Mouse (Mus musculus): ENCODE measurements around the gene Naif1. TPM values are rescaled to one million over a fixed set of nuclear protein-coding genes. Genes with fewer than 3 reads are reported as not detected.
A peak's percentile ranks its signal among the peaks of the same experiment; 100 is the strongest.

Gene Naif1
- total and polyA plus RNA-seq, 3 experiments: 2.7 to 6.5 (median 3.5) TPM

GRCm38 (mm10) chr2:32448480-32448879 lies 1.8 kb upstream of the Naif1 start:
- dilution Hi-C loops (cut with MboI; ENCODE audit: extremely low pct_ligation_motif_present, extremely low pct_unique_long_range_greater_than_20kb, low sequenced_read_pairs): no loop called here

GRCm38 (mm10) chr2:32450881-32451844 lies 906 bp downstream of the Naif1 start, which contains the start of gene Slc25a25:
TSS of gene Slc25a25 (minus strand) at chr2:32451445.
- dilution Hi-C loops (cut with MboI; ENCODE audit: extremely low pct_ligation_motif_present, extremely low pct_unique_long_range_greater_than_20kb, low sequenced_read_pairs) (no loop called here), in situ Hi-C loops (cut with MboI; ENCODE audit: low pct_ligation_motif_present, low pct_unique_long_range_greater_than_20kb, low sequenced_read_pairs) (loop anchor here (5.0 kb wide), 2 partner anchors 34 to 36 kb away; no protein-coding TSS in a partner anchor)
- Histone ChIP-seq H3K27ac (ENCODE audit: insufficient read depth, low read depth) (peak within 1 kb of the TSS; percentile 59), H3K4me1 (ENCODE audit: control insufficient read depth in 1 of 2, insufficient read depth in 2 of 2) (peaks cover 22 to 53% of the 10 kb centered on the region in 2 experiments), H3K27me3 (replicated peaks) (no peaks in the 10 kb centered on the region), H3K79me2 (replicated peaks; ENCODE audit: control insufficient read depth, extremely low read depth, insufficient read depth, poor library complexity, severe bottlenecking) (peaks cover 22% of the 10 kb centered on the region), H3K4me2 (ENCODE audit: insufficient read depth, low read depth, poor library complexity, severe bottlenecking) (peak within 1 kb of the TSS; percentile 73), H3K9ac (ENCODE audit: insufficient read depth, low read depth) (peak within 1 kb of the TSS; percentile 62), H3K36me3 (replicated peaks in 1 of 2; ENCODE audit: control insufficient read depth in 1 of 2, insufficient read depth in 1 of 2, low read length in 1 of 2) (peaks cover 12 to 18% of the 10 kb centered on the region in 2 experiments), H3K9me3 (replicated peaks; ENCODE audit: low read length) (peaks cover 7% of the 10 kb centered on the region), H3K4me3 (replicated peaks in 1 of 3; ENCODE audit: low read depth in 2 of 3, low read length in 2 of 3, poor library complexity in 1 of 3) (peak within 1 kb of the TSS; percentile 77 to 99 (median 85))
- peak; percentile 97 for DNase-seq (ENCODE audit: extremely low read depth)
- TF ChIP-seq ZC3H11A (IDR thresholded peaks at IDR 0.05; ENCODE audit: low read depth, low read length): no peak
- TF ChIP-seq ELF1 (IDR thresholded peaks at IDR 0.05; ENCODE audit: low read depth, low read length): peak; percentile 91
- TF ChIP-seq USF1 (IDR thresholded peaks at IDR 0.05; ENCODE audit: low read depth, low read length): no peak
- TF ChIP-seq GABPA (IDR thresholded peaks at IDR 0.05; ENCODE audit: insufficient replicate concordance, low read depth, low read length): no peak
- TF ChIP-seq BHLHE40 (IDR thresholded peaks at IDR 0.05; ENCODE audit: low read depth, low read length): no peak
- peak; percentile 67; the same call in 1 of the 2 replicates for TF ChIP-seq POLR2A (IDR thresholded peaks at IDR 0.05; ENCODE audit: low read depth, low read length)
- TF ChIP-seq ZNF384 (IDR thresholded peaks at IDR 0.05; ENCODE audit: low read depth, low read length): no peak
- peak; percentile 75 for TF ChIP-seq SIN3A (IDR thresholded peaks at IDR 0.05; ENCODE audit: low read length)
- TF ChIP-seq EP300 (IDR thresholded peaks at IDR 0.05; ENCODE audit: low read length): no peak
- TF ChIP-seq HCFC1 (IDR thresholded peaks at IDR 0.05; ENCODE audit: low read depth, low read length): peak; percentile 60
- 0 out of 2 replicates have a peak, but pooled peaks have one; percentile 17 for TF ChIP-seq TCF12 (IDR thresholded peaks at IDR 0.05; ENCODE audit: low read depth, low read length)
- TF ChIP-seq PAX5 (IDR thresholded peaks at IDR 0.05; ENCODE audit: low read length): no peak
- no peak; the same call in 1 of the 2 replicates for TF ChIP-seq CHD2 (IDR thresholded peaks at IDR 0.05; ENCODE audit: low read length)
- TF ChIP-seq NRF1 (IDR thresholded peaks at IDR 0.05; ENCODE audit: low read depth, low read length): peak; percentile 47; the same call in 1 of the 2 replicates
- no peak for TF ChIP-seq SMC3 (IDR thresholded peaks at IDR 0.05; ENCODE audit: low read depth, low read length)
- no peak for TF ChIP-seq MAFK (IDR thresholded peaks at IDR 0.05; ENCODE audit: insufficient replicate concordance, low read length)
- no peak for TF ChIP-seq USF2 (conservative IDR thresholded peaks at IDR 0.05; ENCODE audit: low read depth, low read length)
- no peak for TF ChIP-seq JUN (IDR thresholded peaks at IDR 0.05; ENCODE audit: insufficient read depth, low read depth, low read length)
- TF ChIP-seq MAZ (IDR thresholded peaks at IDR 0.05; ENCODE audit: low read depth, low read length): peak; percentile 61; the same call in 1 of the 2 replicates
- TF ChIP-seq POLR2AphosphoS2 (IDR thresholded peaks at IDR 0.05; ENCODE audit: low read depth, low read length): 0 out of 2 replicates have a peak, but pooled peaks have one; percentile 71
- peak; percentile 8; the same call in 1 of the 2 replicates for TF ChIP-seq E2F4 (IDR thresholded peaks at IDR 0.05; ENCODE audit: insufficient replicate concordance, low read depth, low read length)
- no peak for TF ChIP-seq ETS1 (conservative IDR thresholded peaks at IDR 0.05; ENCODE audit: low read depth, low read length)

More at GRCm38 (mm10) chr2:32448480-32448879, 1.8 kb upstream of the Naif1 start:
- TF ChIP-seq CHD1 (IDR thresholded peaks at IDR 0.05; ENCODE audit: low read depth, low read length): no peak
- no peak for TF ChIP-seq JUND (conservative IDR thresholded peaks at IDR 0.05; ENCODE audit: low read depth, low read length)
- no peak for TF ChIP-seq EP300 (IDR thresholded peaks at IDR 0.05; ENCODE audit: low read length)
- no peak for TF ChIP-seq RAD21 (IDR thresholded peaks at IDR 0.05; ENCODE audit: low read depth, low read length)
- TF ChIP-seq HCFC1 (IDR thresholded peaks at IDR 0.05; ENCODE audit: low read depth, low read length): no peak
- no peak for TF ChIP-seq MXI1 (IDR thresholded peaks at IDR 0.05; ENCODE audit: low read depth, low read length)
- TF ChIP-seq ETS1 (conservative IDR thresholded peaks at IDR 0.05; ENCODE audit: low read depth, low read length): no peak
- TF ChIP-seq MAZ (IDR thresholded peaks at IDR 0.05; ENCODE audit: low read depth, low read length): no peak
- TF ChIP-seq ZNF384 (IDR thresholded peaks at IDR 0.05; ENCODE audit: low read depth, low read length): no peak
- no peak for TF ChIP-seq NELFE (IDR thresholded peaks at IDR 0.05; ENCODE audit: low read depth, low read length)
- no peak for TF ChIP-seq CTCF (conservative IDR thresholded peaks at IDR 0.05 in 1 of 2, IDR thresholded peaks at IDR 0.05 in 1 of 2; ENCODE audit: low read depth in 2 of 2, low read length in 2 of 2)
- TF ChIP-seq PAX5 (IDR thresholded peaks at IDR 0.05; ENCODE audit: low read length): no peak
- TF ChIP-seq USF1 (IDR thresholded peaks at IDR 0.05; ENCODE audit: low read depth, low read length): no peak
- no peak for TF ChIP-seq MAX (IDR thresholded peaks at IDR 0.05; ENCODE audit: low read length)
- TF ChIP-seq POLR2AphosphoS2 (IDR thresholded peaks at IDR 0.05; ENCODE audit: low read depth, low read length): no peak
- TF ChIP-seq KAT2A (IDR thresholded peaks at IDR 0.05; ENCODE audit: insufficient replicate concordance, low read length): no peak
- TF ChIP-seq TCF12 (IDR thresholded peaks at IDR 0.05; ENCODE audit: low read depth, low read length): no peak
- no peak for TF ChIP-seq ELF1 (IDR thresholded peaks at IDR 0.05; ENCODE audit: low read depth, low read length)
- TF ChIP-seq SIN3A (IDR thresholded peaks at IDR 0.05; ENCODE audit: low read length): no peak
- no peak for TF ChIP-seq USF2 (conservative IDR thresholded peaks at IDR 0.05; ENCODE audit: low read depth, low read length)
- peaks cover 3 to 26% of the 10 kb centered on the region in 2 experiments for H3K36me3 ChIP-seq (replicated peaks in 1 of 2; ENCODE audit: control insufficient read depth in 1 of 2, insufficient read depth in 1 of 2, low read length in 1 of 2)
- H3K4me2 ChIP-seq (ENCODE audit: insufficient read depth, low read depth, poor library complexity, severe bottlenecking): no peak overlapping the region
- H3K9me3 ChIP-seq (replicated peaks; ENCODE audit: low read length): peaks cover 7% of the 10 kb centered on the region
- H3K27me3 ChIP-seq (replicated peaks): no peaks in the 10 kb centered on the region
- peaks cover 20% of the 10 kb centered on the region for H3K79me2 ChIP-seq (replicated peaks; ENCODE audit: control insufficient read depth, extremely low read depth, insufficient read depth, poor library complexity, severe bottlenecking)
- in situ Hi-C loops (cut with MboI; ENCODE audit: low pct_ligation_motif_present, low pct_unique_long_range_greater_than_20kb, low sequenced_read_pairs): no loop called here
- no peak for DNase-seq (ENCODE audit: extremely low read depth)
- H3K9ac ChIP-seq (ENCODE audit: insufficient read depth, low read depth): peak overlapping the region; percentile 9
- no peak overlapping the region for H3K27ac ChIP-seq (ENCODE audit: insufficient read depth, low read depth)
- H3K4me1 ChIP-seq (ENCODE audit: control insufficient read depth in 1 of 2, insufficient read depth in 2 of 2): peaks cover 14 to 37% of the 10 kb centered on the region in 2 experiments
- no peak overlapping the region for H3K4me3 ChIP-seq (replicated peaks in 1 of 3; ENCODE audit: low read depth in 2 of 3, low read length in 2 of 3, poor library complexity in 1 of 3)

Data from CH12.LX (cell line).